In genomic region chr17:27511125-27511735, GRCm38 (mm10) we compare ENCODE assay signal across 12 mouse cellular contexts. TPM values are rescaled to one million over a fixed set of nuclear protein-coding genes. Genes with fewer than 3 reads are reported as not detected.
A peak's percentile ranks its signal among the peaks of the same experiment; 100 is the strongest.
DNase-seq lines count a peak whose midpoint lies in the region; ATAC-seq and TF ChIP-seq lines count a peak whose summit lies in the region.
"Had no signal": no experiment of that assay in that cellular context is flagged by ENCODE, and none has a peak within 500 bp of the region (broad histone marks: within the 10 kb centered on the region; RNA-seq: fewer than 3 reads in every experiment).

No protein-coding gene starts in this region.

- ATAC-seq in neural tube, embryonic 12.5 days (ENCODE audit: low FRiP score, low read depth) = no peak
- no peak for ATAC-seq in forebrain, postnatal 0 days
- ATAC-seq in limb, embryonic 15.5 days (ENCODE audit: insufficient number of reproducible peaks, low FRiP score, low TSS enrichment, low read depth) = no peak

- peak overlapping the region; percentile 97 for H3K4me2 ChIP-seq in neural tube, embryonic 12.5 days (replicated peaks)
- H3K4me2 ChIP-seq in forebrain, postnatal 0 days (ENCODE audit: low read depth) = peak overlapping the region; percentile 98
- no peak overlapping the region for H3K4me2 ChIP-seq in limb, embryonic 15.5 days

- H3K36me3 ChIP-seq in neural tube, embryonic 12.5 days = no peaks in the 10 kb centered on the region
- no peaks in the 10 kb centered on the region for H3K36me3 ChIP-seq in forebrain, postnatal 0 days (ENCODE audit: insufficient read depth)
- no peaks in the 10 kb centered on the region for H3K36me3 ChIP-seq in limb, embryonic 15.5 days
- H3K36me3 ChIP-seq: embryonic facial prominence, embryonic 15.5 days; stomach, embryonic 15.5 days had no signal

- H3K27ac ChIP-seq in neural tube, embryonic 12.5 days = no peak overlapping the region
- no peak overlapping the region for H3K27ac ChIP-seq in forebrain, postnatal 0 days (ENCODE audit: low read depth, low read length)
- no peak overlapping the region for H3K27ac ChIP-seq in limb, embryonic 15.5 days
- H3K27ac ChIP-seq: embryonic facial prominence, embryonic 15.5 days; stomach, embryonic 15.5 days had no signal

- peaks cover 63% of the 10 kb centered on the region for H3K27me3 ChIP-seq in neural tube, embryonic 12.5 days (replicated peaks)
- peaks cover 24% of the 10 kb centered on the region for H3K27me3 ChIP-seq in forebrain, postnatal 0 days (ENCODE audit: insufficient read depth, low read length)
- H3K27me3 ChIP-seq in limb, embryonic 15.5 days = peaks cover 95% of the 10 kb centered on the region

- peak overlapping the region; percentile 79; the same call in 1 of the 2 replicates for H3K9ac ChIP-seq in neural tube, embryonic 12.5 days
- H3K9ac ChIP-seq in forebrain, postnatal 0 days = no peak overlapping the region
- no peak overlapping the region for H3K9ac ChIP-seq in limb, embryonic 15.5 days
- H3K9ac ChIP-seq: embryonic facial prominence, embryonic 15.5 days; stomach, embryonic 15.5 days had no signal

- H3K4me1 ChIP-seq in neural tube, embryonic 12.5 days = peaks cover 40% of the 10 kb centered on the region
- H3K4me1 ChIP-seq in forebrain, postnatal 0 days (ENCODE audit: insufficient read depth) = no peaks in the 10 kb centered on the region
- peaks cover 27% of the 10 kb centered on the region for H3K4me1 ChIP-seq in limb, embryonic 15.5 days

- no peak for TF ChIP-seq CTCF in forebrain, postnatal 0 days (IDR thresholded peaks at IDR 0.05; ENCODE audit: low read depth)

- H3K4me3 ChIP-seq in neural tube, embryonic 12.5 days = peak overlapping the region; percentile 69; the same call in 1 of the 2 replicates
- peak overlapping the region; percentile 62 for H3K4me3 ChIP-seq in forebrain, postnatal 0 days (ENCODE audit: low read depth, low read length)
- H3K4me3 ChIP-seq in limb, embryonic 15.5 days = 0 out of 2 replicates have a peak overlapping the region, but pooled peaks have one; percentile 54

- no peak for DNase-seq in neural tube, embryonic 10.5 days (ENCODE audit: extremely low spot score, low spot score)
- no peak for DNase-seq in forebrain, postnatal 0 days
- no peak for DNase-seq in Muller cell, postnatal 12 days (ENCODE audit: inconsistent ontology term)
- no peak for DNase-seq in right cerebral cortex, postnatal 36 days (ENCODE audit: low spot score in 2 of 2)
- no peak for DNase-seq in frontal cortex, postnatal 25 days (ENCODE audit: low spot score in 2 of 2)
- DNase-seq: kidney, adult 18-20 months; lung, postnatal 10 days had no signal

- WGBS in neural tube, embryonic 12.5 days = 85% methylated on average over 7 of the region's 7 CpGs
- WGBS in forebrain, postnatal 0 days = 88% methylated on average over 7 of the region's 7 CpGs
- WGBS in limb, embryonic 15.5 days = 88% methylated on average over 7 of the region's 7 CpGs

- H3K9me3 ChIP-seq in neural tube, embryonic 12.5 days = no peaks in the 10 kb centered on the region
- no peaks in the 10 kb centered on the region for H3K9me3 ChIP-seq in forebrain, postnatal 0 days (ENCODE audit: low read length)
- H3K9me3 ChIP-seq in limb, embryonic 15.5 days = no peaks in the 10 kb centered on the region
- H3K9me3 ChIP-seq: embryonic facial prominence, embryonic 15.5 days; stomach, embryonic 15.5 days had no signal

RNA-seq across cellular contexts. Expression of gene Grm4, which starts 10.0 kb away (rescaled TPM):
- polyA plus RNA-seq in neural tube, embryonic 12.5 days (2016; fragmentation: Nextera tagmentation; extraction: Ambion mirVana) = 2.7 and 3.4 TPM in 2 replicates
- 13.1 and 14.5 TPM in 2 replicates for total RNA-seq in forebrain, postnatal 0 days (2014; rRNA removed)
- 3.2 and 5.5 TPM in 2 replicates for polyA plus RNA-seq in forebrain, postnatal 0 days (2015; fragmentation: Nextera tagmentation; extraction: Ambion mirVana)
- 0.54 and 0.55 TPM in 2 replicates for polyA plus RNA-seq in limb, embryonic 15.5 days (2015; fragmentation: Nextera tagmentation; extraction: Ambion mirVana)
- polyA plus RNA-seq: heart, embryonic 14.5 days had no signal

RNA-seq across cellular contexts. Expression of gene Hmga1, which starts 45.1 kb away (rescaled TPM):
- polyA plus RNA-seq in neural tube, embryonic 12.5 days (2016; fragmentation: Nextera tagmentation; extraction: Ambion mirVana) = 196 and 214 TPM in 2 replicates
- 84.7 and 99.1 TPM in 2 replicates for total RNA-seq in forebrain, postnatal 0 days (2014; rRNA removed)
- polyA plus RNA-seq in forebrain, postnatal 0 days (2015; fragmentation: Nextera tagmentation; extraction: Ambion mirVana) = 122 and 123 TPM in 2 replicates
- 161 and 167 TPM in 2 replicates for polyA plus RNA-seq in limb, embryonic 15.5 days (2015; fragmentation: Nextera tagmentation; extraction: Ambion mirVana)

RNA-seq across cellular contexts. Expression of gene AI413582, which starts 54.3 kb away (rescaled TPM):
- 25.0 and 30.9 TPM in 2 replicates for polyA plus RNA-seq in neural tube, embryonic 12.5 days (2016; fragmentation: Nextera tagmentation; extraction: Ambion mirVana)
- 35.0 and 70.3 TPM in 2 replicates for total RNA-seq in forebrain, postnatal 0 days (2014; rRNA removed)
- 85.2 and 92.8 TPM in 2 replicates for polyA plus RNA-seq in forebrain, postnatal 0 days (2015; fragmentation: Nextera tagmentation; extraction: Ambion mirVana)
- 28.4 TPM in 2 replicates for polyA plus RNA-seq in limb, embryonic 15.5 days (2015; fragmentation: Nextera tagmentation; extraction: Ambion mirVana)
